Mouse (Mus musculus) E14TG2a.4 (cell line): ENCODE data around the gene Psma3.
"Not testable (repeated sequence)": the region's sequence is repeated elsewhere in the genome, so short reads cannot be mapped to it uniquely, and the experiment has no call there.

Experiments used
- H3K27me3 ChIP-seq: 2 replicates; pipeline ENCODE4 v1.6.1; 2014; ENCODE audit warnings: low read length, control low read depth; ENCODE audit not compliant: insufficient read depth
- H3K36me3 ChIP-seq: 2 replicates; pipeline ENCODE4 v1.6.1; 2014; ENCODE audit warnings: low read length, control low read depth; ENCODE audit not compliant: insufficient read depth
- H3K4me1 ChIP-seq: replicated peaks from 2 replicates; pipeline ENCODE4 v1.6.1; 2014; ENCODE audit warnings: low read depth, low read length, control low read depth
- H3K4me3 ChIP-seq: replicated peaks from 2 replicates; pipeline ENCODE4 v1.5.1; 2014; ENCODE audit warnings: mild to moderate bottlenecking, low read length
- H3K9me3 ChIP-seq: 2 replicates; pipeline ENCODE4 v1.6.1; 2014; ENCODE audit warnings: low read length, control low read depth
- CTCF ChIP-seq: conservative IDR thresholded peaks from 2 replicates; pipeline ENCODE4 v1.5.1; 2014; ENCODE audit warnings: low read length
- NANOG ChIP-seq: IDR thresholded peaks from 2 replicates; pipeline ENCODE4 v1.6.1; 2014; ENCODE audit warnings: borderline replicate concordance, low read length, mixed read lengths
- POU5F1 ChIP-seq: IDR thresholded peaks from 2 replicates; pipeline ENCODE4 v1.6.1; 2014; ENCODE audit warnings: low read length, borderline replicate concordance

The Psma3 gene

DNA sequence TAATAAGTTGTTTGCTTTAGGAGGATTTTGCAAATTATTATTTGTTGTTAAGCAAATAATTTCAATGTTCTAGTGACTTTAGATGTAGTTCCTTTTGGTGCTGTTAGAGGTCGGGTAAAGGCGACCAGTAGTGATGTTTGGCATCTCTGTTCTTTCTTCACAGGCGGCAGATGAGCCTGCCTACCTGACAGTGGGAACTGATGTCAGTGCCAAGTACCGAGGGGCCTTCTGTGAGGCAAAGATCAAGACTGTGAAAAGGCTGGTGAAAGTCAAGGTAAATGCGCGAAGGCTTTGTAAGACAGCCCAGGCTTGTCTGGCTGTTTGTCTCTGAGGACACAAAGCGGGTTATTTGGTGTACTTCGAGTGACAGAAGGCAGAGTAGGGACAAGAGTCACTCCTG lies 44.8 kb downstream of the Psma3 start:
- H3K36me3 ChIP-seq: peaks cover 51% of the 10 kb centered on the region
- no peak overlapping the region for H3K4me3 ChIP-seq
- H3K9me3 ChIP-seq: no peaks in the 10 kb centered on the region
- H3K27me3 ChIP-seq: no peaks in the 10 kb centered on the region
- H3K4me1 ChIP-seq: peaks cover 20% of the 10 kb centered on the region
- TF ChIP-seq CTCF (no peak), NANOG (no peak), POU5F1 (no peak)

DNA sequence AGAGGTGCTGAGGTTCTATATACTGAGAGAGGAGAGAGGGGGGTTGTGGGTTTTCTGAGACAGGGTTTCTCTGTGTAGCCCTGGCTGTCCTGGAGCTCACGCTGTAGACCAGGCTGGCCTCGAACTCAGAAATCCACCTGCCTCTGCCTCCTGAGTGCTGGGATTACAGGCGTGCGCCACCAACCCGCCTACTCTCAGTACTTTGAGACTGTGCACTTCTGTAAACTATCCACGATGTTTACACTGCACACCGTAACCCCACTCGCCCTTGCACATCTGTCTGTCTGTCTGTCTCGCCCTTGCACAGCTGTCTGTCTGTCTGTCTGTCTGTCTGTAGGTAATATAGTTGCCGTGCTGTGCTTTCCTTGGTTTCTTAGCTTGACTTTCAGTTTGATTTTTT lies 50.0 kb downstream of the Psma3 start:
- TF ChIP-seq POU5F1 (no peak), NANOG (no peak), CTCF (no peak)
- no peaks in the 10 kb centered on the region for H3K27me3 ChIP-seq
- peaks cover 89% of the 10 kb centered on the region for H3K36me3 ChIP-seq
- H3K4me3 ChIP-seq: no peak overlapping the region
- peaks cover under 1% of the 10 kb centered on the region; the same call in 1 of the 2 replicates for H3K4me1 ChIP-seq
- no peaks in the 10 kb centered on the region for H3K9me3 ChIP-seq

DNA sequence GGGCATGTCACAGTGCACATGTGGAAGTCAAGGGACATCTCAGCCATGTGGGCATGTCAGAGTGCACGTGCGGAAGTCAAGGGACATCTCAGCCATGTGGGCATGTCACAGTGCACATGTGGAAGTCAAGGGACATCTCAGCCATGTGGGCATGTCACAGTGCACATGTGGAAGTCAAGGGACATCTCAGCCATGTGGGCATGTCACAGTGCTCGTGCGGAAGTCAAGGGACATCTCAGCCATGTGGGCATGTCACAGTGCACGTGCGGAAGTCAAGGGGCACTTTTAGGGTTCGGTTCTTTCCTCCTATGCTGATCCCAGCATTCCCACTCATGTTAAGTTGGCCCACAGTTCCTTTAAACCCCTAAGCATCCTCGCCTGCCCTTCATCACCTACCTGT lies 53.8 kb downstream of the Psma3 start:
- peaks cover 83% of the 10 kb centered on the region for H3K36me3 ChIP-seq
- H3K4me3 ChIP-seq, H3K9me3 ChIP-seq, H3K27me3 ChIP-seq: not testable (repeated sequence)
- peaks cover 19% of the 10 kb centered on the region for H3K4me1 ChIP-seq

DNA sequence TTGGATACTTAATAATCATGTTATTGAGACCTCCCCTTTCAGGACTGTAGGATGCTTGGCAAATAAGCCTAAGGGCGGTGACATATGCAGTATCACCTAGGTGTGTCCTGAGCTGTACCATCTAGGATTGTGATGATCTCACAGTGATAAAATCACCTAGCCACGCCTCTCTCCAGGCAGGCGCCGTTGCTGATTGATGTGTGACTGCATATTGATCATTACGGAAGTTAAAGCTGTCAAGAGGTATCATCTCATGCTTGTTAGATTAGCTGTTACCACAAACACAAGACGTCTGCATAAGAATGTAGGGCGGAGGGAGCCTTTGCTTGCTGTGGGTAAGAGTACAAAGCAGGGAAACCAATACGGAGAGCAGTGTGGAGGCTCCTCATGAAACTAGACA lies 55.8 kb downstream of the Psma3 start:
- H3K4me3 ChIP-seq: no peak overlapping the region
- TF ChIP-seq CTCF (no peak), NANOG (peak; percentile 23; the same call in 1 of the 2 replicates)
- H3K4me1 ChIP-seq: peaks cover 34% of the 10 kb centered on the region
- H3K9me3 ChIP-seq: no peaks in the 10 kb centered on the region
- peaks cover 69% of the 10 kb centered on the region for H3K36me3 ChIP-seq
- no peaks in the 10 kb centered on the region for H3K27me3 ChIP-seq

DNA sequence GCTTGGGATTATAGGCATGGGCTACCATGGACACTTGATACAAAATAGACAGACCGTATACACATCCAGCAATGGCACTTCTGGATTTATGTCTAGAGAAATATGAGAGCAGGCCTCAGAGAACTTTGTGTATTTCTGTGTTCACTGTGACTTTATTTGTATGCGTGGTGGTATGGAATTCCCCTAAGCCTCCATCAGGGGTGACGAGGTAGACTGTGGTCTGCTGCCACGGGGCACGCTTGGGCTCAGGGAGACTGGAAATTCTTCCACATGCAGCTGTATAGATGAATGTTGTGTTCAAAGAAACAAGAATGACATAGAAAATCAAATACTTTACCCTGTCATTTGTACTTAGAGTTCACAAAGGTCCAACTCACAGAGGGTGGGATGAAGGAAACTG lies 56.3 kb downstream of the Psma3 start:
- H3K4me3 ChIP-seq: no peak overlapping the region
- H3K27me3 ChIP-seq: no peaks in the 10 kb centered on the region
- no peaks in the 10 kb centered on the region for H3K9me3 ChIP-seq
- no peak for TF ChIP-seq CTCF
- no peak for TF ChIP-seq POU5F1
- TF ChIP-seq NANOG: no peak
- H3K36me3 ChIP-seq: peaks cover 65% of the 10 kb centered on the region
- H3K4me1 ChIP-seq: peaks cover 35% of the 10 kb centered on the region

DNA sequence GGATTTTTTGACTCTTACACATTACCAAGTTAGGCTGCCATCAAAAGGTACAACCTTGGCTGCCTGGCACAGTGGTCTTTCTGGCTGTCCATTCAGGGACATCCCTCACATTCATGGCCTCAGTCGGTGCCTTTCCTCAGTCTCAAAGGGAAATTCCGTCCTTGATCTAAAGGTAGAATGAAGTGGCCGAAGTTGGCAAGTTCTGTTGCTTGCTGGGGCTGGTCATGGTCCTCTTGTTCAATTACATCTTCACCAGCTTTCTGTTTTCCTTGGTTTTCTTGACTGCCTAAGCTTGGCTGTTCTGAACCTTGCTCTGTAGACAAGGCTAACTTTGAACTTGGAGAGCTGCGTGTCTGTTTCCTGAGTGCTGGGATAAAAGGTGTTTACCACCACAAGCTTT lies 61.4 kb downstream of the Psma3 start:
- TF ChIP-seq POU5F1: no peak
- no peak overlapping the region for H3K4me3 ChIP-seq
- H3K9me3 ChIP-seq: no peaks in the 10 kb centered on the region
- H3K4me1 ChIP-seq: peaks cover 63% of the 10 kb centered on the region
- peaks cover 63% of the 10 kb centered on the region for H3K36me3 ChIP-seq
- no peaks in the 10 kb centered on the region for H3K27me3 ChIP-seq

DNA sequence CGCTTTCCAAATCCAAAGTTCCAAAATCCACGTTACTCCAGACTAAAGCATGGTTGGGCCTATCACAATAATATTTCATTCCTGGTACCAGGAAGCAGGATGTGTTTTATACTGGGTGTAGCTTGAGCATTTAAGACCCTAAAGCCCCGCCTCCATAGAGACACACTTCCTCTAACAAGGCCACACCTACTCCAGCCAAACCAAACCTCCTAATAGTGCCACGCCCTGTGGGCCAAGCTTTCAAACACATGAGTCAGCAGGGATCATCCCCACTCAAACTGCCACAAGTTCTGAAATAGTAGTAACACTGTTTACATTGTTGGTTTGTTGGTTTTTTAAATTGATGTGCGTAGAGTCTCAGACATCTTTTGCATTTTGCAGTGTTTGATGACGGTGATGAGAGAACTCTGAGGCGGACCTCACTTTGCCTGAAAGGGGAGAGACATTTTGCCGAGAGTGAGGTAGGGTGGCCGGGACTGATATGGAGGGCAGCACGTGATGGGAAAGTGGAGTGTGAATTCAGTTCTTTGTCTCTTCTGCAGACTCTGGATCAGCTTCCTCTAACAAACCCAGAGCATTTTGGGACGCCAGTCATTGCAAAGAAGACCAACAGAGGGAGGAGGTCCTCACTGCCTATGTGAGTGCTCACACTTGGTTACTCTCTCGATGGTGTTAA lies 62.4 kb downstream of the Psma3 start:
- Histone ChIP-seq H3K4me3 (peak overlapping the region; percentile 60), H3K9me3 (no peaks in the 10 kb centered on the region), H3K27me3 (no peaks in the 10 kb centered on the region), H3K4me1 (peaks cover 69% of the 10 kb centered on the region), H3K36me3 (peaks cover 66% of the 10 kb centered on the region)
- TF ChIP-seq NANOG (no peak), CTCF (no peak), POU5F1 (no peak)

DNA sequence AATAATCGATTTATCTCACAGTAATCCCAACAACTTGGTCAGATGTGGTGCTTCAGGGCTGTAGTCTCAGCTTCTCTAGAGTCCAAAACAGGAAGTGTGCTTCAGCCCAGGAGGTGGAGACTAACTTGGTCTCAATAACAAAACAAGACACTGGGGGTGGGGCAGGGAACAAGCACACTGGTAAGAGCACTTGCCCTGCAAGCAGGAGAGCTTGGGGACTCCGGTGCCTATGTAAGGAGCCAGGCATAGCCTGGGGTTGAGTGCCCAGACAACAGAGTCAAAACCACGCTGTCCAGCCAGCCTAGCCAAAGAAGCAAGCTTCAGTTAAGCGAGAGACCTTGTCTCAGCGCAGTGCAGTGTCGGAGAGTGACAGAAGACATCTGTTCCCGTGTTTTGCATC lies 66.0 kb downstream of the Psma3 start:
- peaks cover 58% of the 10 kb centered on the region for H3K4me1 ChIP-seq
- peaks cover 76% of the 10 kb centered on the region for H3K36me3 ChIP-seq
- TF ChIP-seq POU5F1: no peak
- no peak for TF ChIP-seq CTCF
- TF ChIP-seq NANOG: no peak
- H3K9me3 ChIP-seq: no peaks in the 10 kb centered on the region
- H3K4me3 ChIP-seq: peak overlapping the region; percentile 1; the same call in 1 of the 2 replicates
- no peaks in the 10 kb centered on the region for H3K27me3 ChIP-seq

DNA sequence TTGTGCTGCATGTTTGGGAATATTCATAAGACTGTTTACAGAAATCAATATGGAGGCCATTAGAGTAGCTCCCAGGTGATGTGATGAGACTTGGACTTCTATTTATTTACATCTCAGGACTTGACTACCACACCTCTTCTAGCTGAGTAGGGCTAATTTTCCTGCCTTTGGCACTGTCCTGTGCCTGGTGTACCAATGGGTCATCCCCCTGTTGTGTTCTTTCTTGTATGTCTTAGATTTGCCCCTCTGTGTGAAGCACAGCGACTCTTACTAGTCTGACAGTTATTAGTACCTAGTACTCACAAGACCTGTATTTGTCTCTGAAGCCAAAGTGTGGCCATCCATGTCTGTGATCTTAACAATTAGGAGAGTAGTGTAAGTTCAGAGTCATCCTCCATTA lies 68.0 kb downstream of the Psma3 start:
- H3K4me1 ChIP-seq: peaks cover 41% of the 10 kb centered on the region
- H3K36me3 ChIP-seq: peaks cover 80% of the 10 kb centered on the region
- no peak overlapping the region for H3K4me3 ChIP-seq
- no peak for TF ChIP-seq CTCF
- no peak for TF ChIP-seq NANOG
- no peak for TF ChIP-seq POU5F1
- H3K27me3 ChIP-seq: no peaks in the 10 kb centered on the region
- H3K9me3 ChIP-seq: no peaks in the 10 kb centered on the region
